In genomic region chr3:129515863-129516436, GRCm38 (mm10) we compare ENCODE assay signal across 18 mouse cellular contexts.
"Had no signal": no experiment of that assay in that cellular context is flagged by ENCODE, and none has a peak within 500 bp of the region (broad histone marks: within the 10 kb centered on the region; RNA-seq: fewer than 3 reads in every experiment).

No protein-coding gene starts in this region.

- H3K4me3 ChIP-seq: left cerebral cortex, adult 2 months; liver, embryonic 12.5 days; liver, embryonic 15.5 days; lung, embryonic 15.5 days had no signal

- H3K9ac ChIP-seq: liver, embryonic 12.5 days; liver, embryonic 15.5 days; lung, embryonic 15.5 days had no signal

- H3K27ac ChIP-seq: kidney, postnatal 0 days; left cerebral cortex, adult 2 months; liver, embryonic 12.5 days; liver, embryonic 15.5 days; lung, embryonic 15.5 days; stomach, postnatal 0 days had no signal

- H3K4me1 ChIP-seq: liver, embryonic 12.5 days; liver, embryonic 15.5 days; lung, embryonic 15.5 days had no signal

- H3K27me3 ChIP-seq: liver, embryonic 12.5 days; liver, embryonic 15.5 days; lung, embryonic 15.5 days had no signal

- H3K4me2 ChIP-seq: liver, embryonic 12.5 days; liver, embryonic 15.5 days; lung, embryonic 15.5 days; midbrain, embryonic 11.5 days had no signal

- DNase-seq: kidney, postnatal 36 days; layer of hippocampus, postnatal 36 days; lung, adult 18-20 months; lung, postnatal 10 days; lung, postnatal 4 days; midbrain, embryonic 14.5 days; right cerebral cortex, postnatal 14 days; right cerebral cortex, postnatal 4 days; thymus, adult 2 months; thymus, postnatal 14 days; thymus, postnatal 4 days had no signal

- H3K36me3 ChIP-seq: liver, embryonic 12.5 days; liver, embryonic 15.5 days; lung, embryonic 15.5 days had no signal

- H3K9me3 ChIP-seq: liver, embryonic 12.5 days; liver, embryonic 15.5 days; lung, embryonic 15.5 days had no signal

- ATAC-seq: liver, embryonic 12.5 days had no signal
